Mouse (Mus musculus): ENCODE data around the gene Rnf208.
"Not testable (repeated sequence)": the region's sequence is repeated elsewhere in the genome, so short reads cannot be mapped to it uniquely, and the experiment has no call there.

Rnf208 gene

DNA sequence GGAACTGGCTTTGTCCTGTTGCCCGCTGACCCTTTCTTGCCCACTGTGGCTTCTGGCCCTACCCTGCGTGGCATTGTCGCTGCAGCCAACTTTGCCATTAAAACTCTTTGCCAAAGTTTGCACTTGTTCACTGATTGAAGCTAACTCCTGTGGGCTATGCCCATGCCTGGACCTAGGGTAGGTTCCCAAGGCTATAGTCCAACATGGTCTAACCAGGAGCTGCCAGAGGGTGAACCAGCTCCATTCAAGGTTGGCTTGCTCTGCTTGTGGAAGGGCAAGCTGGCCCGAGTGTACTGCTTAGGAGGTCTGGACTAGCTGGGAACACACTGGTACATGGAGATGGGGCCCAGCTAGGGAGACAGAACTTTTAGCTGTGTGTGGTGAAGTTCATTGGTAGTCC is 2.1 kb downstream of the Rnf208 start:
- DNase-seq (ENCODE audit: low read depth, low spot score), result no peak

DNA sequence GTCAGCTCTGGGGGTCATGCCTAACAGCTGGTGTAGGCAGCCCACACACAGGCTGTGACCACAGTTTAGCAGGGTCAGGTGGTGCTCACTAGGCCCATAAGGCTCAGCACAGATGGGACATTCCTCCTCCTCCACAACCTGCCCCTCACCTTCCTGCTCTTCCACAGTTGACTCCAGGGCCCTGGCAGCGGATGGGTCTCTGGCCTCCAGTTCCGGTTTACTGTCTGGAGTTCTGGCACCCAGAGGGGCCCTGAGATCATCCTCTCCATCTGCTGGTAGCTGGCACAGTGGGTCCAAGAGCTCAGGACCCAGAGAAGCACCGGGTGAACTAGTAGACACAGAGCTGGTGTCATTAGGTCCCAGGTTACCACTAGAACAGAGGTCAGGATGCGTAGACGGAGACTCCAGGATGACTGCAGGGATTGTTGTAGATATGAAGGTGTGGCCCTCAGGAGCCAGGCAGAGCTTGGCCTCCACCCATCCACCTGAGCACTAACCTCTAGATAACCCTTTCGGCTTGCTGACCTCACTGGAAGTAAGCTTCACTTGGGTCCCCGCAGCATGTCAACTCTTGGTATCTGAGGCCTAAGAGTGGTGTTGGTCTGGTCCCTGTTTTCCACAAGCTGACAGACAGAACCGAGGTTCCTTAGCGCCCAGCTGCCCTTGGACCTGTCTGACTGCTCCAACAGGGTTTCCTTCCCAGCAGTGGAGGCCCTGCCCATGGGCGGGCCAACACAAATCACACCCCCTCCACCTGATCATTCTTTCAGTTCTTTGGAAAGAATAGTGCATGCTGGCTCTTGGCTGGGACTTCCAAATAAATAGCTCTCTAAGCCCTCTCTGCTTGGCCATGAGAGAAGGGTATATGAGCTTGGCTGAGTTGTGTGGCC is 4.4 kb downstream of the Rnf208 start, which contains the start of gene AL732309.1:
Gene AL732309.1 (minus strand): TSS at position 681 of the 890 bp plus-strand sequence.
- DNase-seq (ENCODE audit: low read depth, low spot score), result no peak

DNA sequence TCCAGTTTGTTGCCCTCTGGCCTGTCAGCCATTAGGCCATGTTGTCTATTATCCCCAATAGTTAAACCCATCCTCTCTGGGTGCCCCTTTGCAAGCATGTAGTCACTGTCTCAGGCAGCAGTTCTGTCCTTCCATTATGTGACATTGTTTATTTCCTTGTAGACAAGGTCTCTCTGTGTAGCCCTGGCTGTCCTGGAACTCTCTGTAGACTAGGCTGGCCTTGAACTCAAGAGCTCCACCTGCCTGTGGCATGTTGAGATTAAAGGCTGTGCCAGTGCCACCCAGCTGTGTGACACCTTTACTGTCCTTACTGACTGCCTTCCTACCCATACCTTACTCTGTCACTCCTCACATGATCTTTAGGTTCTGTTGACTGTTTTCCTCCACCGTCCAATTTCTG is 10.3 kb downstream of the Rnf208 start:
- peak; percentile 44 for DNase-seq (ENCODE audit: low read depth, low spot score)

DNA sequence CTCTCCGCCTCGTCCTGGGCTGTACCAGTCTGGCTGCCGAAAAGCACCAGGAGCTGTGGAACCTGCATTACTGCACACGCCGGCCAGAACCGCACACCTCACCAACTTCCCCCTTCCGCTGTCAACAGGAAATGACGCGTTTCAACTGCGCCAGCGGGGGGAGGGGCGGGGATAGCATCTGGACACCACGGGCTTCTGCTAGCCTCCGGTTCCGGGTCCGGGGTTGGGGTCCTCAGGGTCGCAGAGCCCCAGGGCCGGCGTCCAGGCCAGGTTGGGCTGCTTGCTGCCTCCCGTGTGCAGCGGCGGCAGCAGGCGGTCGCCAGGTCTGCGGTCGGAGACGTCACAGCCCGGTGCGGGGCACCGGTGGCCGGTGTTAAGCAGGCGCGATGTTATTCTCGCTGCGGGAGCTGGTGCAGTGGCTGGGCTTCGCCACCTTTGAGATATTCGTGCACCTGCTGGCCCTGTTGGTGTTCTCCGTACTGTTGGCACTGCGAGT is 13.3 kb downstream of the Rnf208 start, which contains the start of gene Tmem203:
Gene Tmem203 (plus strand): TSS at position 156 of the 496 bp plus-strand sequence.
- DNase-seq (ENCODE audit: low read depth, low spot score), result peak; percentile 91

DNA sequence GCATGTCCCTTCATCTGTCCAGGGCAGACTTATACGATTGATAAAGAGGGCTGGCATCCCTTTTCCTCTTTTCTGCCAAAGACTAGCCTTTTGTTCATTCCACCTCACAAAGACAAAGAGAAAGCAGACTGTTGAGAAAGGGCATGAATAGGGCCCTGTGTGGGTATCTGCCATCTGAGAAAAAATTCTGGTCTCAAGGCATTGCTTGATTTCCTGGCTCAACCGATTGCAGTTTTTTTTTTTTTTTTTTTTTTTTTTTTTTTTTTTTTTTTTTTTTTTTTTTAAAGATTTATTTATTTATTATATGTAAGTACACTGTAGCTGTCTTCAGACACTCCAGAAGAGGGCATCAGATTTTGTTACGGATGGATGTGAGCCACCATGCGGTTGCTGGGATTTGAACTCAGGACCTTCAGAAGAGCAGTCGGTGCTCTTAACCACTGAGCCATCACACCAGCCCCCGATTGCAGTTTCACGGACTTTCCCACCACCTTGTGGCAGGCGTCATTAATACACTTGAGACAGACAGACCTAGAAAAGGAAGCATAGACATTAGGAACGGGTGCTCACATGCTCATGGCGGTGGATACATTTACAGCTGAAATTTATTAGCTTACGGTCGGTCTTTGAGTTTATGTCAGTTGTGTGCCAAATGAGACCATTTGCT is 14.5 kb downstream of the Rnf208 start:
- peak; percentile 84 for DNase-seq (ENCODE audit: low read depth, low spot score)

DNA sequence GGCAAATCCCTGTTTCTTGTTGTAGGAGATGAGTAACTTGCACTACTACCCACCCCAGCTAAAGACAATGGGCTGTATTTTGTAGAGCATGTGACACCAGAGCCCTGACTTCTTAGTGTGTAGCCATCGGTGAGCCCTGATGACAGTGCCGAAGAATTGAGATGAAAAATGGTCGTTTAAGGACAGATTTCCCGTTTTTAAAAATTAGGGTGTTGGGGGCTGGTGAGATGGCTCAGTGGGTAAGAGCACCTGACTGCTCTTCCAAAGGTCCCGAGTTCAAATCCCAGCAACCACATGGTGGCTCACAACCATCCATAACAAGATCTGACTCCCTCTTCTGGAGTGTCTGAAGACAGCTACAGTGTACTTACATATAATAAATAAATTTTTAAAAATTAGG is 15.2 kb downstream of the Rnf208 start:
- not testable (repeated sequence) for DNase-seq (ENCODE audit: low read depth, low spot score)

DNA sequence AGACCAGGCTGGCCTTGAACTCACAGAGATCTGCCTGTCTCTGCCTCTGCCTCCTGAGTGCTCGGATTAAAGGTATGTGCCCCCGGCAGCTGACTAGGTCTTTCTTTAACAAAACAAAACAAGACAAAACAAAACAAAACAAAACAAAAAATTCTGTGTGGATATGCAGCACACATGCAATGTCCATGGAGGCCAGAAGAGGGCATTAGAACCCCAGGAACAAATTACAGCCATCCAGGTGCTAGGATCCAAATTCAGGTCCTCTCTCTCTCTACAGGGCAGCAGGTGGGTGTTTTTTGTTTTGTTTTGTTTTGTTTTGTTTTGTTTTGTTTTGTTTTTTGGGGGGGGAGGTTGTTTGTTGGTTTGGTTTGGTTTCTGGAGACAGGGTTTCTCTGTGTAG is 16.8 kb downstream of the Rnf208 start:
- peak; percentile 67 for DNase-seq (ENCODE audit: low read depth, low spot score)

DNA sequence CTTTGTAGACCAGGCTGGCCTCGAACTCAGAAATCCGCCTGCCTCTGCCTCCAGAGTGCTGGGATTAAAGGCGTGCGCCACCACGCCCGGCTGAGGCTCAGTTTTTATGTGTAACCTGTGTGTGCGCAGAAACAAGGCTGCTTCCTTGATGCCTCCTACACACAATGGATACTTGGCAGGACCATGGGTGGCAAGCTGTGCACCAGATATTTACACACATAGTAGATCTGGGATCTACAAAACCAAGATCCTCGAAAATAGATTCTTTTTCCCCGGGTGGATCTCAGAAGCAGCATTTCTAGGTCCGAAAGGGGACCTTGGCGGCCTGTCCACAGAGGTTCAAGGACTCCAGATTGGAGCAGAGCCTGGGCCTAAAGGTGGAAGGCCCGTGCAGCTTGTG is 19.8 kb downstream of the Rnf208 start:
- DNase-seq (ENCODE audit: low read depth, low spot score), result peak; percentile 45

DNA sequence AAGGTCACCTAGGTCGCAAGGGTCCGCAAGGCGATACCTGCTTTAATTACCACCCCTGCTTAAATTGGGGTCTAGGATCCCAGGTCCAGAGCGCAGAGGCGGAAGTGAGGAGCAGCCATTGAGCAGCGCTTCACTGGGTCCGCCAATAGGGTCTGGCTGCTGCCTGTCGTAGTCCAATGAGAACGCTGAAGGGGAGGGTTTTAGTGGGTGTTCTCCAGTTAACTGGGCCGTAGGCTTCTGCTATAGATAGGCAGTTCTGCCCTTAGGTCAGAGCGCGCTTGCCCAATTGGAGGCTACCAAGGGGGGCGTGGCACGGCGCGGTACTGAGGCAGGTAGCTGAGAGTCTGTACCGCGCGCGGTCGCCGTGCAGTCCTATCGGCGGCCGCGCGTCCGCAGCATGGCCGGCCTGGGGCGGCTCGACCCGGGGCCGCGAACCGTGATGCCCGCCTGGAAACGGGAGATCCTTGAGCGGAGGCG is 20.3 kb downstream of the Rnf208 start, which contains the start of gene Tprn:
Gene Tprn (plus strand): TSS at position 328 of the 477 bp plus-strand sequence.
- DNase-seq (ENCODE audit: low read depth, low spot score), result peak; percentile 99

DNA sequence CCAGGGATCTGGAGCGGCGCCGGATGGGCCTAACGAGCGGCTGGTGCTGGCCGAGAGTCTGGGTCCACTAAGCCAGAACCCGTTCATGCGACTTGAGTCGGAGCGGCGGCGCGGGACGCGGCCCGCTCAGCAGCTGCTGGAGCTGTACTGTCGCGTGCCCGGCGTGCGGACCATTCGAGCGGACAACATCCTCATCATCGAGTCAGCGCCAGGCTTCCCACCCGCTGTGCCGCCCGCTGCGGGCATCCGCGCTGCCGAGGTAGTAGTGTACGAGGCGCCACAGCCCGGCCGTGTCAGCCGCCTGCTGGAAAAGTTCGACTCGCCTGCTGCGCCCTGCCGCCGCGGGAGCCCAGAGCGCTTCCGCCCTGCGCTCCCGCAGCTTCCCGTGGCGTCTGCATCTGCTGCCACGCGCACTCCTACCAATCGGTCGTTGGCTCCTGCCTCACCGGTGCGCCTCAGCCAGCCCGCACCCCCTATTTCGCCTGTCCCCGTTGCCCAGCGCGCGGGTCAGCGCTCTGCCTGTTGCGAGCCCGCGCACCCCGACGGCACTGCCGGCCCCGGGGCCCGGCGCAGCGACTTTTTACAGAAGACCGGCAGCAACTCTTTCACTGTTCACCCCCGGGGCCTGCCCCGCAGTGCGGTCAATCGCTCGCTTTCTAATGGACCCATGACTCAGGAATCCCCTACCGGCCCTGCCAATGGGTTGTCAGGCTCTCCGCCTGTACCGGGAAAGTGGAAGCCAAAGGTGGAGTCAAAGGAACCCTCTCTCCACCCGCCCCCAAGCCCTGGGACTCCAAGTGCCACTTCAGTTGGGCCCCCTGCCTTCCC is 21.0 kb downstream of the Rnf208 start:
- DNase-seq (ENCODE audit: low read depth, low spot score), result peak; percentile 55

DNA sequence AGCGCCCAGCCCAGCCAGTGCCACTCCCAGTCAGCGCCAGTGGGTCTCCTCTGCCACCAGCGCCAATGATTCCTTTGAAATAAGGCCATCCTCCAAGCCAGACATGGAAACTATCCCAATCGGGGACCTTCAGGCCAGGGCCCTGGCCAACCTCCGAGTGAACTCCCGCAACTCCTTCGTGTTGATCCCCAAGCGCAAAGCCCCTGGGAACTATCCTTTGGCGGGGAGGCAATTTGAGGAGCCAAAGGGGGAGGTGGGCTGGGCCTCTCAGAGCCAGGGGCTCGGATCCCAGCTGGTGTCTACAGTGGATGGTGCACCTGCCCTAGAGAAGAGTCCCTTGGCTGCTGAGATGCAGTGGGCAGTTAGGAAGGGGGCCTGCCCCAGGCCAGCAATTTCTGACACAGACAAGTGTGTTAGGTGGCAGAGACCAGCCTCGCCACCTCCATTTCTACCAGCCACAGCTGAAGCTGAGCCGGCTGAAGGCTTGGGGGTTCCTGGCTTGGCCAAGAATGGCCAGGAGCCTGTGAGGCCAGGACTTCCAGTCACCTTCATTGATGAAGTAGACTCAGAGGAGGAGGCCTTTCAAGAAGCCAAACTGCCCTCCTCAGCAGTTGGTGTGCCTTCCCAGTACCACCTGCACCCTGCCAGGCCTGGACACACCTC is 21.7 kb downstream of the Rnf208 start:
- no peak for DNase-seq (ENCODE audit: low read depth, low spot score)

DNA sequence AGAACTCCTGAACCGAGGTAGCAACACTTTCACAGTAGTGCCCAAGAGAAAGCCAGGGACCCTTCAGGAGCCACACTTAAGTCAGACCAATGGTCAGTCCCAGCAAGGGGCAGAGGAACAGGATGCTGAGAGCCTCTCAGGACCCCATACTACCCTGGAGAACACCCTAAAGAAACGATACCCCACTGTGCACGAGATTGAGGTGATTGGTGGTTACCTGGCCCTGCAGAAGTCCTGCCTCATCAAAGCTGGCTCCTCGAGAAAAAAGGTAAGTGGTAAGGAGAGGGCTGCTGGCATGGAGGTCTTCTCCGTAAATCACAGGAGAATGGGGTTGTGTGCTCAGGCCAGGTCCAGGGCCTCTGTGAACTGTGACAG is 22.2 kb downstream of the Rnf208 start:
- DNase-seq (ENCODE audit: low read depth, low spot score), result no peak

DNA sequence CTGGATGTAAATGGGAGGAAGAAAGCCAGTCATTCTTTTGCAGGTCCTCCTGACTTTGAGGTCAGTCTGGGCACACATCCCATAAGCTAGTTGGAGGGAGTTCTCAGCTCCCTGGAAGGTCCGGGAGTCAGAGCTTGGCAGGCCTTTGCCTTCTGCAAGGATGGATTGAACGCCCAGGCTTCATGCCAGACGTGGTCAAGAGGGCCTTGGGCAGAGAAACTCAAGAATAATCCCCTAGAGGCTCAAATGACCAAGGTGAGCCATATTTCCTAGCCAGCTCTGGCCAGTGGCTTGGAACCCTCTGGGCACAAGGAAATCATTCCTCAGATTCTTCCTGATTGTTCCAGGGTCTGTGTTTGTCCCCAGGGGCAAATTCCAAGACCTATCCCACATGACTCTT is 22.8 kb downstream of the Rnf208 start:
- no peak for DNase-seq (ENCODE audit: low read depth, low spot score)

DNA sequence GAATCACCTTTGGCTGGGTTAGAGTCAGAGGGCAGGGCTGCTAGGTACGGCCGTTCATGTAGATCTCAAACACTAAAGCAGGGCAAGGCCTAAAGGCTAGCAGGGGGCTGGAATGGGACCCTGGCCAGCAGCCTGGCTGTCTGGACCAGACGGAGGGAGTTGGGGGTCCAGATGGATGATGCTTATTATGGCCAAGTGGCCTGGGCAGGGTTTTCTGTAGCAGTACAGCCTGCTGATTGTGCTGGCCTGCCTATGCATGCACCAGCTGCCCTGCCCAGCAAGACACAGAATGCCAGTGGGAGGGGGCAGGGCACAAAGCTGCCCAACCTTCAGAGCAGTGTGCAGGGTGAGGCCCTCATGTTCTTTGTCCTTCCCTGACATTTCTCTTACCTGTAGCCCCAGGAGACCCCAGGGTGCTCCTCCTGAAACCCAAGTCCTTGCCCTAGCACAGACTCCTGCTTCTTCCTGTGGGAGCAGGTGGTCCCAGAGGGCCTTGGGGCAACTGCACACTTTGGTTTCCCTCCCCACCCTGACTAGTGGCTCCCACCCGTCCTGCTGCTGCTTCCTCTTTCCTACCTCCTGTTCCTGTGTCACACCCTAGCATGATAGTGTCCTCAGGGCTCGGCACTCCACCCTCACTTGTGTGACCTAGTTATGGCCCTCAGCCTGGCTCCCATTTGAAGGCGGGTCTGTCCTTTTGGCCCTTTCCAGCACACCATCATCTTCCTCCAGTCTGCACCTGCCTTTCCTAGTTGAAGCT is 24.0 kb downstream of the Rnf208 start:
- DNase-seq (ENCODE audit: low read depth, low spot score), result peak; percentile 54

DNA sequence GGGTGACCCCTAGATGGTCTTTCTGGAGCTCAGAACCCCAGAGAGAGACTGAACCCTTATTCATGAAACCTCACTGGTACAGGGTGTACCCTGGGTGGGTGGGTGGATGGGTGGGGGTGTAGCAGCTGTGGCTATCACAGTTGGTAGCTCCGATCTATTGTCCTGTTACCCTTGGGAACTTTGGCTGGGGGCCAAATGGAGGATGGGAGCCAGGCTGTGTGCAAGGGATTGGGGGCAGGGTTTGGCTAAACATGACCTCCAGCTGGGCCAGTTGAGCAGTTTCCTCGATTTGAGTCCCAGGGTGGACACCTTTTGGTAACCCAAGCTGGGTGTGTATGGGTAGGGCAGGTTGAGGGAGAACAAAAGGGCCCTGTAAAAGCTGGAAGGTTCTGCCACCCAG is 24.7 kb downstream of the Rnf208 start:
- DNase-seq (ENCODE audit: low read depth, low spot score), result peak; percentile 61

DNA sequence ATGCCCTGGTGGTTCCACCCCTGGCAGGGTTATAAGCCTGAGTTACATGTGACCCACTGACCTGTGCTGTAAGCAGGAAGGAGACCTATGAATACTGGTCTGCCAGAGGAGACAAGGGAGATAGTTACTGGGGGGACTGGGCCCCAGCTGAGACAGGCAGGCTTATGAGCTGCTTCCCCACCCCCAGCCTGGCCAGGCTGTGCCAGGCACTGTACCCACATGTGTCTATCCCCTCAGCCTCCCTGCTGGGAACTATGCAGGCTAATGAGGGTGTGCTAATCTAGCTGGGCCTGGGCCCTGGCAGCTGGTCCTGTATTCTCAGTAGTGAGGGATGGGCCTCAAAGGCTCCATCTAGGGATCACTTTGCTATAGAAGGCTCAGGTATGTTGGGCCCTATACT is 25.2 kb downstream of the Rnf208 start:
- DNase-seq (ENCODE audit: low read depth, low spot score), result no peak

DNA sequence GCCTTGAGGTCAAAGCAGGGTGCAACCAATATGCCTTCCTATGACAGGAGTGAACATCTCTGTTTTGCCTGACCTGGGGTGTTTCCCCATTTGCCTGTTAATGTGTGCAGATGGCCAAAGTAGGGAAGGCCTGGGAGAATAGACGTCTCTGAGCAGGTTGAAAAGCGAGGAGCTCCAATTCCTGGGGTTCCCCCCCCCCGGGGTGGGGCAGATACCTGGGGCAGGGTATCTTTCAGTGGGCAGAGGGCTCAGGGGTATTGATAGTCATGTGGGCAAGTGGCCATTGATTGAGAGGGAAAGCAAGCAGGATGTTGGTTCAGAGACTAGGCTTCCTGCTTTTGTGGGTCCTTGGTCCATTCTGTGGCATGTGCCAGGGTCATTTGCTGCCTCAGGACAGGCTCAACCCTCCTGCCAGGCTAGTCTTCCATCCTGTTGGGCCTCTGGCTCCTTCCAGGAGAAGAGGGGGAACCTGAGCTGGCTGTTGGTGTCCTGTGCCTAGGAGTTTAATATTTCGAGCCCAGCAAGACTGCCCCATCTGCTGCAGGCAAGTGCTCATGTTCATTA is 25.8 kb downstream of the Rnf208 start:
- no peak for DNase-seq (ENCODE audit: low read depth, low spot score)

DNA sequence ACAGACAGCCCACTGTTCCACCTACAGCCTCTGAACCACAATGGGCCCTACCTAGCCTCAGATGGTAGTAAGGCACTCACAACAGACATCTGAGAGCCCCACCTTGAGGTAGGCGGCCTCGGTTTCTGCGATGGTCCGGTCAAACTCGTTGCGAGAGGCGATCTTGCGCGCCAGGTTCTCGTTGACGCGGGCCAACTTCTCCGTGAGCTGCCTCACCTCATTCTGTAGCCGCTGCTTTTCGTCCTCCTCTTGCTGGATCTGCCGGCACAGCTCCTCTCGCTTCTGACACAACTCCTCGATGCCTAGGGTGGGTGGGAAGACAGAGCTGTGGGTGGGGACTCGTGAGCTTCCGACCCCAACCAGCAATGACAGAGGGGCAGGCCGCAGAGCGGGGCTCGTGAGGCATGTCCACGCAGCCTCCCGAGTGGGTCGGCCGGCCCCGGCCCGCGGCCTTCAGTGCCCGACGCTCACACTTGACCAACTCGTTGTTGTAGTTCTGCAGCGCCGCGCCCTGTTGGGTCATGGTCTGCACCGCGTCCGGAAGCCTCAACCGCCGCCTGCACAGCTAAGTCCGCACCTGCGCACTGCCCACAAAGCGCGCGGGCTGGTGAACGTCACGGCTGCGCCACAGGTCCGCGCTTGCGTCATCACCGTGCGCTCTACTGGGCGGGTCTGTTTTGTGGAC is 29.9 kb downstream of the Rnf208 start, which contains the start of the genes Ssna1 and Anapc2:
Gene Ssna1 (minus strand): TSS at position 612 of the 685 bp plus-strand sequence.
Gene Anapc2 (plus strand): TSS at position 652 of the 685 bp plus-strand sequence.
- peak; percentile 98 for DNase-seq (ENCODE audit: low read depth, low spot score)

DNA sequence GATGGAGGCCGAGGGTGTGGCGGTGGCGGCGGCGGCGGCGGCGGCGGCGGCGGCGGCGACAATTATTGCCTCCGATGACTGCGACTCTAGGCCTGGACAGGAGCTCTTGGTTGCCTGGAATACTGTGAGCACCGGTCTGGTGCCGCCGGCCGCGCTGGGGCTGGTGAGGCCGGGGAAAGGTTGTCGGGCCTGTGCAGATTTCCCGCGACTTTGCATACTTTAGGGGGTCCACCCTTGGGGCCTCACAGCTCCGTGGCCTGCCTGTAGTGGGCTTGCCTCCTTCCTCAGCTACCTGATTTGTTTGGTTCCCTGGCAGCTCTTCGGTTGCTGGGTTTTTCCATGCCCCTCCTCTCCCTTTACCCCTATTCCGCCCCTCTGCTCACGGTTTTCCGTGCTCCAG is 30.5 kb downstream of the Rnf208 start:
- no peak for DNase-seq (ENCODE audit: low read depth, low spot score)
